Mouse (Mus musculus) megakaryocyte, embryonic 14.5 days (primary cell): ENCODE results near the gene Arl4d. TPM values are rescaled to one million over a fixed set of nuclear protein-coding genes. Genes with fewer than 3 reads are reported as not detected.

Source experiments
- H3K27me3 ChIP-seq: replicated peaks from 2 replicates; pipeline ENCODE3; 2012; ENCODE audit warnings: inconsistent platforms
- H3K36me3 ChIP-seq: replicated peaks from 2 replicates; pipeline ENCODE3; 2012; ENCODE audit warnings: low read length, inconsistent platforms, mixed read lengths
- H3K4me1 ChIP-seq: 2 replicates; pipeline ENCODE4 v1.6.1; 2012; ENCODE audit warnings: inconsistent platforms
- H3K4me3 ChIP-seq: replicated peaks from 2 replicates; pipeline ENCODE3; 2012; ENCODE audit warnings: moderate library complexity, mild to moderate bottlenecking, inconsistent platforms
- H3K9me3 ChIP-seq: 2 replicates; pipeline ENCODE4 v1.6.1; 2012; ENCODE audit warnings: inconsistent platforms
- FLI1 ChIP-seq: IDR thresholded peaks from 2 replicates; pipeline ENCODE4 v1.6.1; 2012; ENCODE audit warnings: low read length, inconsistent platforms, mixed read lengths
- GATA1 ChIP-seq: IDR thresholded peaks from 3 replicates; pipeline ENCODE4 v1.6.1; 2012; ENCODE audit warnings: mixed read lengths, low read length, inconsistent platforms, borderline replicate concordance
- polyA plus RNA-seq: library from polyadenylated mRNA; stranded (reverse); fragments of >175 nt; gene quantifications from 2 replicates; pipeline ENCODE4 v1.2.3, GENCODE M21; 2012; ENCODE audit warnings: low replicate concordance; ENCODE audit not compliant: insufficient read depth

Arl4d gene
- polyA plus RNA-seq, 1 experiment, result 1.2 TPM

GRCm38 (mm10) chr11:101667871-101668532 lies 2.7 kb downstream of the Arl4d start:
- H3K27me3 ChIP-seq, result peaks cover 8% of the 10 kb centered on the region
- H3K4me1 ChIP-seq, result peaks cover 51% of the 10 kb centered on the region
- peaks cover 6% of the 10 kb centered on the region for H3K36me3 ChIP-seq
- H3K4me3 ChIP-seq, result no peak overlapping the region
- TF ChIP-seq GATA1, result no peak
- no peak for TF ChIP-seq FLI1
- H3K9me3 ChIP-seq, result no peaks in the 10 kb centered on the region

- H3K4me1 ChIP-seq, result peaks cover 51% of the 10 kb centered on the region
- no peaks in the 10 kb centered on the region for H3K9me3 ChIP-seq
- peaks cover 8% of the 10 kb centered on the region for H3K27me3 ChIP-seq
- no peak overlapping the region for H3K4me3 ChIP-seq
- H3K36me3 ChIP-seq, result peaks cover 6% of the 10 kb centered on the region
- TF ChIP-seq FLI1 (no peak), GATA1 (no peak)
Measured at GRCm38 (mm10) chr11:101668546-101669261, 3.4 kb downstream of the Arl4d start.

GRCm38 (mm10) chr11:101670334-101670733 lies 5.0 kb downstream of the Arl4d start:
- no peak for TF ChIP-seq FLI1
- TF ChIP-seq GATA1, result no peak
- no peaks in the 10 kb centered on the region for H3K9me3 ChIP-seq
- H3K36me3 ChIP-seq, result peaks cover 6% of the 10 kb centered on the region
- no peak overlapping the region for H3K4me3 ChIP-seq
- H3K4me1 ChIP-seq, result peaks cover 48% of the 10 kb centered on the region
- H3K27me3 ChIP-seq, result peaks cover 8% of the 10 kb centered on the region

GRCm38 (mm10) chr11:101671255-101671654 lies 5.9 kb downstream of the Arl4d start:
- H3K9me3 ChIP-seq, result no peaks in the 10 kb centered on the region
- H3K27me3 ChIP-seq, result peaks cover 8% of the 10 kb centered on the region
- peaks cover 42% of the 10 kb centered on the region for H3K4me1 ChIP-seq
- H3K4me3 ChIP-seq, result no peak overlapping the region
- H3K36me3 ChIP-seq, result peaks cover 6% of the 10 kb centered on the region
- TF ChIP-seq FLI1 (no peak), GATA1 (no peak)

- no peaks in the 10 kb centered on the region for H3K36me3 ChIP-seq
- no peaks in the 10 kb centered on the region for H3K9me3 ChIP-seq
- no peaks in the 10 kb centered on the region for H3K27me3 ChIP-seq
- no peak for TF ChIP-seq FLI1
- no peak for TF ChIP-seq GATA1
- H3K4me3 ChIP-seq, result peak overlapping the region; percentile 33
- H3K4me1 ChIP-seq, result peaks cover 30% of the 10 kb centered on the region
Measured at GRCm38 (mm10) chr11:101673010-101673642, 7.8 kb downstream of the Arl4d start.

- no peak overlapping the region for H3K4me3 ChIP-seq
- TF ChIP-seq GATA1 (no peak), FLI1 (no peak)
- no peaks in the 10 kb centered on the region for H3K36me3 ChIP-seq
- H3K4me1 ChIP-seq, result peaks cover 21% of the 10 kb centered on the region
- H3K27me3 ChIP-seq, result peaks cover 3% of the 10 kb centered on the region
- no peaks in the 10 kb centered on the region for H3K9me3 ChIP-seq
Measured at GRCm38 (mm10) chr11:101674106-101674505, 8.8 kb downstream of the Arl4d start.

- Histone ChIP-seq H3K4me1 (peaks cover 21% of the 10 kb centered on the region), H3K27me3 (peaks cover 3% of the 10 kb centered on the region), H3K4me3 (no peak overlapping the region), H3K36me3 (no peaks in the 10 kb centered on the region), H3K9me3 (no peaks in the 10 kb centered on the region)
- no peak for TF ChIP-seq FLI1
- TF ChIP-seq GATA1, result no peak
Measured at GRCm38 (mm10) chr11:101675349-101675748, 10.0 kb downstream of the Arl4d start.

GRCm38 (mm10) chr11:101677655-101678054 lies 12.3 kb downstream of the Arl4d start:
- no peak for TF ChIP-seq GATA1
- no peak for TF ChIP-seq FLI1
- Histone ChIP-seq H3K4me3 (no peak overlapping the region), H3K4me1 (peaks cover 21% of the 10 kb centered on the region), H3K36me3 (no peaks in the 10 kb centered on the region), H3K9me3 (no peaks in the 10 kb centered on the region), H3K27me3 (peaks cover 3% of the 10 kb centered on the region)

GRCm38 (mm10) chr11:101678770-101679169 lies 13.4 kb downstream of the Arl4d start:
- H3K4me1 ChIP-seq, result peaks cover 16% of the 10 kb centered on the region
- no peak for TF ChIP-seq FLI1
- TF ChIP-seq GATA1, result no peak
- H3K9me3 ChIP-seq, result no peaks in the 10 kb centered on the region
- H3K27me3 ChIP-seq, result peaks cover 3% of the 10 kb centered on the region
- H3K36me3 ChIP-seq, result no peaks in the 10 kb centered on the region
- no peak overlapping the region for H3K4me3 ChIP-seq

GRCm38 (mm10) chr11:101679907-101680306 lies 14.6 kb downstream of the Arl4d start:
- no peaks in the 10 kb centered on the region for H3K36me3 ChIP-seq
- H3K27me3 ChIP-seq, result peaks cover 3% of the 10 kb centered on the region
- H3K9me3 ChIP-seq, result no peaks in the 10 kb centered on the region
- H3K4me1 ChIP-seq, result peaks cover 9% of the 10 kb centered on the region
- no peak overlapping the region for H3K4me3 ChIP-seq
- TF ChIP-seq FLI1 (no peak), GATA1 (no peak)
